Mouse (Mus musculus) limb, embryonic 11.5 days (tissue): Measurements from ENCODE around the gene Plekhg6. TPM values are rescaled to one million over a fixed set of nuclear protein-coding genes. Genes with fewer than 3 reads are reported as not detected.

Source experiments
- ATAC-seq: fragments of 200-750 bp; cut with Nextera tagmentation; 2 replicates; pipeline ENCODE4 v1.8.0; 2017; ENCODE audit warnings: low read depth; ENCODE audit not compliant: insufficient number of reproducible peaks, low FRiP score, low TSS enrichment
- DNase-seq: peaks from one replicate; pipeline ENCODE4 v3.0.0-alpha.2; 2015; ENCODE audit warnings: low spot score
- H3K27ac ChIP-seq: fragments of 300-500 bp; sonication (generic); replicated peaks from 2 replicates; pipeline ENCODE4 v1.5.1; 2014; ENCODE audit warnings: low read depth, mild to moderate bottlenecking, low read length
- H3K27me3 ChIP-seq: fragments of 300-500 bp; sonication (generic); 2 replicates; pipeline ENCODE4 v1.6.1; 2014; ENCODE audit warnings: mild to moderate bottlenecking, low read length, mixed read lengths; ENCODE audit not compliant: control insufficient read depth, insufficient read depth
- H3K36me3 ChIP-seq: fragments of 300-500 bp; sonication (generic); 2 replicates; pipeline ENCODE4 v1.6.1; 2014; ENCODE audit warnings: mild to moderate bottlenecking, low read length, moderate library complexity, mixed read lengths; ENCODE audit not compliant: control insufficient read depth, insufficient read depth
- H3K4me1 ChIP-seq: fragments of 300-500 bp; sonication (generic); 2 replicates; pipeline ENCODE4 v1.6.1; 2014; ENCODE audit warnings: low read length, mixed read lengths; ENCODE audit not compliant: control insufficient read depth, insufficient read depth
- H3K4me2 ChIP-seq: fragments of 300-500 bp; sonication (generic); 2 replicates; pipeline ENCODE4 v1.6.1; 2014; ENCODE audit warnings: low read depth, mild to moderate bottlenecking, moderate library complexity; ENCODE audit not compliant: severe bottlenecking
- H3K4me3 ChIP-seq: fragments of 300-500 bp; sonication (generic); 2 replicates; pipeline ENCODE4 v1.5.1; 2014; ENCODE audit warnings: low read depth, low read length
- H3K9ac ChIP-seq: fragments of 300-500 bp; sonication (generic); 2 replicates; pipeline ENCODE4 v1.6.1; 2014; ENCODE audit warnings: mild to moderate bottlenecking, low read length
- H3K9me3 ChIP-seq: fragments of 300-500 bp; sonication (generic); 2 replicates; pipeline ENCODE4 v1.6.1; 2016; ENCODE audit warnings: low read length; ENCODE audit not compliant: control insufficient read depth
- WGBS: fragments of 180-500 bp; shearing (Covaris S2); extraction: QIAGEN DNeasy Blood & Tissue Kit; methylation state at CpG from one replicate; pipeline ENCODE4 v1.1.7; 2014; 5-methylcytosine and 5-hydroxymethylcytosine counted together
- polyA plus RNA-seq: library from polyadenylated mRNA; unstranded; fragments of >200 nt; fragmentation: Nextera tagmentation; extraction: Ambion mirVana; gene quantifications from 2 replicates; pipeline ENCODE4 v1.2.1, GENCODE M21; 2014

Plekhg6 gene
- polyA plus RNA-seq, 1 experiment from 2014 or later, result 0.27 TPM

GRCm38 (mm10) chr6:125377582-125378451 lies 2.8 kb downstream of the Plekhg6 start:
- H3K27me3 ChIP-seq, result peaks cover 50% of the 10 kb centered on the region
- ATAC-seq, result no peak
- 29% methylated on average over 16 of the region's 16 CpGs for WGBS
- H3K9me3 ChIP-seq, result no peaks in the 10 kb centered on the region; the same call in 1 of the 2 replicates
- no peak overlapping the region for H3K4me3 ChIP-seq
- no peaks in the 10 kb centered on the region for H3K36me3 ChIP-seq
- H3K4me1 ChIP-seq, result peaks cover 12% of the 10 kb centered on the region
- no peak overlapping the region for H3K27ac ChIP-seq
- H3K9ac ChIP-seq, result no peak overlapping the region
- peak; percentile 54 for DNase-seq
- no peak overlapping the region for H3K4me2 ChIP-seq

GRCm38 (mm10) chr6:125377042-125377441 lies 3.6 kb downstream of the Plekhg6 start:
- Histone ChIP-seq H3K9me3 (no peaks in the 10 kb centered on the region; the same call in 1 of the 2 replicates), H3K4me3 (no peak overlapping the region), H3K9ac (no peak overlapping the region), H3K4me1 (peaks cover 12% of the 10 kb centered on the region), H3K27ac (no peak overlapping the region), H3K36me3 (no peaks in the 10 kb centered on the region), H3K27me3 (peaks cover 47% of the 10 kb centered on the region), H3K4me2 (no peak overlapping the region)
- 57% methylated on average over 6 of the region's 6 CpGs for WGBS
- ATAC-seq, result no peak
- no peak for DNase-seq

GRCm38 (mm10) chr6:125367758-125368371 lies 12.7 kb downstream of the Plekhg6 start:
- no peaks in the 10 kb centered on the region for H3K36me3 ChIP-seq
- DNase-seq, result no peak
- H3K27me3 ChIP-seq, result 0 out of 2 replicates have a peak, but pooled peaks cover 4% of the 10 kb centered on the region
- no peak for ATAC-seq
- no peak overlapping the region for H3K9ac ChIP-seq
- H3K9me3 ChIP-seq, result no peaks in the 10 kb centered on the region
- H3K4me1 ChIP-seq, result 0 out of 2 replicates have a peak, but pooled peaks cover 3% of the 10 kb centered on the region
- H3K4me3 ChIP-seq, result no peak overlapping the region
- 61% methylated on average over 4 of the region's 4 CpGs for WGBS
- H3K27ac ChIP-seq, result no peak overlapping the region; the same call in 1 of the 2 replicates
- H3K4me2 ChIP-seq, result no peak overlapping the region

- Histone ChIP-seq H3K36me3 (peaks cover 4% of the 10 kb centered on the region), H3K9ac (no peak overlapping the region), H3K4me2 (no peak overlapping the region), H3K4me3 (no peak overlapping the region), H3K27me3 (peaks cover 10% of the 10 kb centered on the region), H3K9me3 (no peaks in the 10 kb centered on the region), H3K27ac (no peak overlapping the region), H3K4me1 (0 out of 2 replicates have a peak, but pooled peaks cover 3% of the 10 kb centered on the region)
- ATAC-seq, result no peak
- DNase-seq, result no peak
- WGBS, result 81% methylated on average over 1 of the region's 1 CpGs
Measured at GRCm38 (mm10) chr6:125366133-125366532, 14.5 kb downstream of the Plekhg6 start.

GRCm38 (mm10) chr6:125365522-125365921 lies 15.1 kb downstream of the Plekhg6 start:
- H3K27me3 ChIP-seq, result peaks cover 10% of the 10 kb centered on the region
- DNase-seq, result no peak
- 84% methylated on average over 5 of the region's 5 CpGs for WGBS
- no peak overlapping the region for H3K27ac ChIP-seq
- H3K36me3 ChIP-seq, result peaks cover 6% of the 10 kb centered on the region
- no peaks in the 10 kb centered on the region for H3K9me3 ChIP-seq
- no peak overlapping the region for H3K4me3 ChIP-seq
- no peak for ATAC-seq
- no peak overlapping the region for H3K9ac ChIP-seq
- no peak overlapping the region for H3K4me2 ChIP-seq
- 0 out of 2 replicates have a peak, but pooled peaks cover 3% of the 10 kb centered on the region for H3K4me1 ChIP-seq

GRCm38 (mm10) chr6:125364448-125364847 lies 16.1 kb downstream of the Plekhg6 start:
- Histone ChIP-seq H3K9me3 (no peaks in the 10 kb centered on the region), H3K27me3 (peaks cover 10% of the 10 kb centered on the region), H3K4me2 (no peak overlapping the region), H3K27ac (no peak overlapping the region), H3K4me1 (0 out of 2 replicates have a peak, but pooled peaks cover 3% of the 10 kb centered on the region), H3K36me3 (peaks cover 6% of the 10 kb centered on the region), H3K4me3 (no peak overlapping the region), H3K9ac (no peak overlapping the region)
- DNase-seq (peak; percentile 46), ATAC-seq (no peak; the same call in 1 of the 2 replicates)
- WGBS, result 4% methylated on average over 8 of the region's 8 CpGs

GRCm38 (mm10) chr6:125363451-125364242 lies 16.9 kb downstream of the Plekhg6 start:
- no peak overlapping the region for H3K4me3 ChIP-seq
- H3K4me1 ChIP-seq, result 0 out of 2 replicates have a peak, but pooled peaks cover 3% of the 10 kb centered on the region
- no peaks in the 10 kb centered on the region for H3K9me3 ChIP-seq
- WGBS, result 12% methylated on average over 23 of the region's 23 CpGs
- peaks cover 12% of the 10 kb centered on the region for H3K36me3 ChIP-seq
- DNase-seq, result peak; percentile 37
- H3K4me2 ChIP-seq, result 0 out of 2 replicates have a peak overlapping the region, but pooled peaks have one; percentile 3
- no peak overlapping the region for H3K9ac ChIP-seq
- no peak overlapping the region for H3K27ac ChIP-seq
- ATAC-seq, result 0 out of 2 replicates have a peak, but pooled peaks have one; percentile 10
- H3K27me3 ChIP-seq, result peaks cover 10% of the 10 kb centered on the region

- no peak overlapping the region for H3K4me3 ChIP-seq
- DNase-seq (no peak), ATAC-seq (no peak)
- peaks cover 16% of the 10 kb centered on the region for H3K36me3 ChIP-seq
- no peaks in the 10 kb centered on the region for H3K9me3 ChIP-seq
- H3K4me1 ChIP-seq, result 0 out of 2 replicates have a peak, but pooled peaks cover 3% of the 10 kb centered on the region
- 0 out of 2 replicates have a peak overlapping the region, but pooled peaks have one; percentile 3 for H3K4me2 ChIP-seq
- H3K9ac ChIP-seq, result no peak overlapping the region
- 20% methylated on average over 15 of the region's 15 CpGs for WGBS
- H3K27ac ChIP-seq, result no peak overlapping the region
- peaks cover 10% of the 10 kb centered on the region for H3K27me3 ChIP-seq
Measured at GRCm38 (mm10) chr6:125363021-125363420, 17.6 kb downstream of the Plekhg6 start.
